Mouse (Mus musculus) myocyte (in vitro differentiated cells): Measurements from ENCODE around the gene Micall2.

Experiments
- CEBPB ChIP-seq: IDR thresholded peaks from 2 replicates; pipeline ENCODE4 v1.6.1; 2011; ENCODE audit warnings: mild to moderate bottlenecking, moderate library complexity; ENCODE audit not compliant: poor library complexity, insufficient read depth, severe bottlenecking
- E2F4 ChIP-seq: IDR thresholded peaks from one replicate; pipeline ENCODE4 v1.6.1; 2011; ENCODE audit warnings: mild to moderate bottlenecking, control low read depth, moderate library complexity; ENCODE audit not compliant: insufficient read depth
- MAX ChIP-seq: IDR thresholded peaks from one replicate; pipeline ENCODE4 v1.6.1; 2011; ENCODE audit warnings: low read depth, mild to moderate bottlenecking, control low read depth
- MYOD1 ChIP-seq, 3 experiments: IDR thresholded peaks; one replicate each; pipeline ENCODE4 v1.6.1; 2011; ENCODE audit warnings: control low read depth in 2 of 3, low read depth in 2 of 3, mild to moderate bottlenecking in 2 of 3, moderate library complexity in 1 of 3; ENCODE audit not compliant: insufficient read length in 2 of 3, control insufficient read depth in 1 of 3
- MYOG ChIP-seq, 3 experiments: IDR thresholded peaks; one replicate each; pipeline ENCODE4 v1.6.1; 2011; ENCODE audit warnings: control low read depth in 2 of 3, low read depth in 2 of 3, mild to moderate bottlenecking in 2 of 3; ENCODE audit not compliant: insufficient read length in 2 of 3, control insufficient read depth in 1 of 3, insufficient read depth in 1 of 3
- POLR2A ChIP-seq: IDR thresholded peaks from one replicate; pipeline ENCODE4 v1.6.1; 2011; ENCODE audit warnings: low read depth, mild to moderate bottlenecking, control low read depth, moderate library complexity; ENCODE audit not compliant: insufficient read length
- POLR2AphosphoS2 ChIP-seq: IDR thresholded peaks from one replicate; pipeline ENCODE4 v1.6.1; 2011; ENCODE audit warnings: low read depth, control low read depth; ENCODE audit not compliant: insufficient read length
- REST ChIP-seq: IDR thresholded peaks from one replicate; pipeline ENCODE4 v1.6.1; 2011; ENCODE audit warnings: mild to moderate bottlenecking, control low read depth, moderate library complexity; ENCODE audit not compliant: insufficient read depth, insufficient read length
- SRF ChIP-seq: IDR thresholded peaks from one replicate; pipeline ENCODE4 v1.6.1; 2011; ENCODE audit warnings: low read depth; ENCODE audit not compliant: control insufficient read depth, insufficient read length
- TCF12 ChIP-seq: IDR thresholded peaks from one replicate; pipeline ENCODE4 v1.6.1; 2011; ENCODE audit warnings: mild to moderate bottlenecking, control low read depth; ENCODE audit not compliant: poor library complexity, insufficient read depth, severe bottlenecking
- USF1 ChIP-seq: IDR thresholded peaks from one replicate; pipeline ENCODE4 v1.6.1; 2011; ENCODE audit warnings: low read depth, mild to moderate bottlenecking, control low read depth, moderate library complexity

GRCm38 (mm10) chr5:139661713-139662112 lies 74.4 kb downstream of the Micall2 start:
- TF ChIP-seq POLR2A (no peak), POLR2AphosphoS2 (no peak), USF1 (peak; percentile 12), E2F4 (no peak), SRF (no peak), MYOG (IDR thresholded peaks at IDR 0.05; ENCODE audit: control insufficient read depth in 1 of 3, insufficient read depth in 1 of 3, insufficient read length in 2 of 3, low read depth in 2 of 3) (no peak), MYOD1 (IDR thresholded peaks at IDR 0.05; ENCODE audit: control insufficient read depth in 1 of 3, insufficient read length in 2 of 3, low read depth in 2 of 3) (no peak), CEBPB (no peak), TCF12 (no peak), MAX (no peak), REST (no peak)
